Mouse (Mus musculus) CH12.LX (cell line): ENCODE measurements around the gene Pdzd8. TPM values are rescaled to one million over a fixed set of nuclear protein-coding genes. Genes with fewer than 3 reads are reported as not detected.

Source experiments
- DNase-seq: peaks from one replicate; pipeline ENCODE4 v3.0.0-alpha.2; 2013; ENCODE audit errors: extremely low read depth
- H3K27ac ChIP-seq: 2 replicates; pipeline ENCODE4 v1.5.1; 2012; ENCODE audit warnings: low read depth, mild to moderate bottlenecking, control low read depth, moderate library complexity; ENCODE audit not compliant: insufficient read depth
- H3K27me3 ChIP-seq: replicated peaks from 2 replicates; pipeline ENCODE3; 2012; ENCODE audit warnings: inconsistent platforms
- H3K36me3 ChIP-seq, 2 experiments: replicated peaks in 1 of 2; 2 replicates each; pipeline versions ENCODE3 to v1.6.1; 2012; ENCODE audit warnings: inconsistent platforms in 1 of 2, low read length in 1 of 2, mild to moderate bottlenecking in 1 of 2, mixed read lengths in 1 of 2, moderate library complexity in 1 of 2; ENCODE audit not compliant: control insufficient read depth in 1 of 2, insufficient read depth in 1 of 2
- H3K4me1 ChIP-seq, 2 experiments: 2 replicates each; pipeline ENCODE4 v1.6.1; 2012; ENCODE audit warnings: inconsistent platforms in 1 of 2, moderate library complexity in 1 of 2; ENCODE audit not compliant: insufficient read depth in 2 of 2, control insufficient read depth in 1 of 2
- H3K4me2 ChIP-seq: 2 replicates; pipeline ENCODE4 v1.6.1; 2012; ENCODE audit warnings: low read depth, mild to moderate bottlenecking, control low read depth; ENCODE audit not compliant: poor library complexity, insufficient read depth, severe bottlenecking
- H3K4me3 ChIP-seq, 3 experiments: fragments of 150-350 bp in 1 of 3; sonication (generic) in 1 of 3; replicated peaks in 1 of 3; 2 replicates each; pipeline versions ENCODE3 to v1.5.1; 2011 to 2012; ENCODE audit warnings: low read depth in 2 of 3, low read length in 2 of 3, mild to moderate bottlenecking in 2 of 3, moderate library complexity in 2 of 3, control low read depth in 1 of 3, improper control_type of control experiment in 1 of 3, inconsistent platforms in 1 of 3, mixed read lengths in 1 of 3; ENCODE audit not compliant: poor library complexity in 1 of 3
- H3K79me2 ChIP-seq: replicated peaks from 2 replicates; pipeline ENCODE4 v1.6.1; 2012; ENCODE audit warnings: mild to moderate bottlenecking, moderate library complexity; ENCODE audit not compliant: control insufficient read depth, poor library complexity, insufficient read depth, severe bottlenecking; ENCODE audit errors: extremely low read depth
- H3K9ac ChIP-seq: 2 replicates; pipeline ENCODE4 v1.6.1; 2012; ENCODE audit warnings: low read depth, mild to moderate bottlenecking, control low read depth, moderate library complexity; ENCODE audit not compliant: insufficient read depth
- H3K9me3 ChIP-seq: replicated peaks from 2 replicates; pipeline ENCODE3; 2012; ENCODE audit warnings: low read length, inconsistent platforms, mixed read lengths
- CHD1 ChIP-seq: IDR thresholded peaks from 2 replicates; pipeline ENCODE4 v1.6.1; 2012; ENCODE audit warnings: low read depth, low read length, improper control_type of control experiment, inconsistent platforms
- CTCF ChIP-seq, 2 experiments: IDR thresholded peaks in 1 of 2; conservative IDR thresholded peaks in 1 of 2; 2 replicates each; pipeline ENCODE4 v1.5.1; 2011 to 2012; ENCODE audit warnings: low read depth in 2 of 2, low read length in 2 of 2, improper control_type of control experiment in 1 of 2, inconsistent platforms in 1 of 2, mild to moderate bottlenecking in 1 of 2, moderate library complexity in 1 of 2
- E2F4 ChIP-seq: IDR thresholded peaks from 2 replicates; pipeline ENCODE4 v1.6.1; 2011; ENCODE audit warnings: low read depth, low read length, improper control_type of control experiment; ENCODE audit not compliant: insufficient replicate concordance
- EP300 ChIP-seq: IDR thresholded peaks from 2 replicates; pipeline ENCODE4 v1.6.1; 2011; ENCODE audit warnings: low read length, improper control_type of control experiment
- HCFC1 ChIP-seq: IDR thresholded peaks from 2 replicates; pipeline ENCODE4 v1.6.1; 2012; ENCODE audit warnings: low read depth, mild to moderate bottlenecking, inconsistent platforms, low read length, improper control_type of control experiment
- IRF4 ChIP-seq: IDR thresholded peaks from 2 replicates; pipeline ENCODE4 v1.6.1; 2014; ENCODE audit warnings: low read depth, mild to moderate bottlenecking, inconsistent platforms, low read length, improper control_type of control experiment
- JUN ChIP-seq: IDR thresholded peaks from 2 replicates; pipeline ENCODE4 v1.6.1; 2011; ENCODE audit warnings: low read depth, mild to moderate bottlenecking, low read length, improper control_type of control experiment, moderate library complexity; ENCODE audit not compliant: insufficient read depth
- KAT2A ChIP-seq: IDR thresholded peaks from 2 replicates; pipeline ENCODE4 v1.6.1; 2012; ENCODE audit warnings: low read length, improper control_type of control experiment, inconsistent platforms; ENCODE audit not compliant: insufficient replicate concordance
- MAFK ChIP-seq: IDR thresholded peaks from 2 replicates; pipeline ENCODE4 v1.6.1; 2011; ENCODE audit warnings: low read length, improper control_type of control experiment; ENCODE audit not compliant: insufficient replicate concordance
- MAX ChIP-seq: IDR thresholded peaks from 2 replicates; pipeline ENCODE4 v1.6.1; 2011; ENCODE audit warnings: low read length, improper control_type of control experiment
- MYC ChIP-seq: IDR thresholded peaks from 2 replicates; pipeline ENCODE4 v1.6.1; 2011; ENCODE audit warnings: low read depth, mild to moderate bottlenecking, improper control_type of control experiment, low read length
- NELFE ChIP-seq: IDR thresholded peaks from 2 replicates; pipeline ENCODE4 v1.6.1; 2011; ENCODE audit warnings: low read depth, low read length, improper control_type of control experiment
- NRF1 ChIP-seq: IDR thresholded peaks from 2 replicates; pipeline ENCODE4 v1.6.1; 2014; ENCODE audit warnings: low read depth, mild to moderate bottlenecking, inconsistent platforms, low read length, improper control_type of control experiment, moderate library complexity
- RCOR1 ChIP-seq: conservative IDR thresholded peaks from 2 replicates; pipeline ENCODE4 v1.6.1; 2012; ENCODE audit warnings: low read depth, mild to moderate bottlenecking, inconsistent platforms, low read length, improper control_type of control experiment
- USF2 ChIP-seq: conservative IDR thresholded peaks from 2 replicates; pipeline ENCODE4 v1.6.1; 2011; ENCODE audit warnings: low read depth, low read length, improper control_type of control experiment
- dilution Hi-C: fragments of 300-500 bp; cut with MboI; formaldehyde crosslinking; loops from 2 replicates; pipeline ENCODE4 v1.14.3; 2020; ENCODE audit warnings: low sequenced_read_pairs; ENCODE audit not compliant: extremely low pct_unique_long_range_greater_than_20kb, extremely low pct_ligation_motif_present
- in situ Hi-C: fragments of 300-500 bp; cut with MboI; formaldehyde crosslinking; loops from 3 replicates; pipeline ENCODE4 v1.14.3; 2019; ENCODE audit warnings: low sequenced_read_pairs, low pct_ligation_motif_present, low pct_unique_long_range_greater_than_20kb, mixed read lengths
- polyA plus RNA-seq: library from polyadenylated mRNA; unstranded; fragments of >175 nt; gene quantifications from 2 replicates; pipeline ENCODE4 v1.2.1, GENCODE M21; 2012; ENCODE audit warnings: low read depth; ENCODE audit not compliant: insufficient read length
- total RNA-seq, 2 experiments: library from RNA; depleted of rRNA; stranded (reverse); fragments of 300-350 nt in 1 of 2; fragments of >200 nt in 1 of 2; gene quantifications; 2 replicates each; pipeline ENCODE4 v1.2.3; 2012 to 2014

Gene Pdzd8
- total and polyA plus RNA-seq, 3 experiments = 14.5 to 22.8 (median 20.2) TPM

- H3K27me3 ChIP-seq = no peaks in the 10 kb centered on the region
- no peak for DNase-seq
- no peak overlapping the region for H3K9ac ChIP-seq
- peaks cover 0 to 17% of the 10 kb centered on the region in 2 experiments for H3K36me3 ChIP-seq
- H3K4me3 ChIP-seq = no peak overlapping the region
- no peaks in the 10 kb centered on the region for H3K9me3 ChIP-seq
- H3K27ac ChIP-seq = no peak overlapping the region
- no peak overlapping the region for H3K4me2 ChIP-seq
- TF ChIP-seq NELFE (no peak), IRF4 (no peak), E2F4 (no peak), HCFC1 (no peak), USF2 (no peak)
- TF ChIP-seq, all 38 proteins: peak for 0
- H3K79me2 ChIP-seq = no peaks in the 10 kb centered on the region
- H3K4me1 ChIP-seq = no peaks in the 10 kb centered on the region
- dilution Hi-C loops (no loop called here), in situ Hi-C loops (no loop called here)
Measured at GRCm38 (mm10) chr19:59289811-59290210, 55.8 kb downstream of the Pdzd8 start.

- no peak for TF ChIP-seq CTCF (conservative IDR thresholded peaks at IDR 0.05 in 1 of 2, IDR thresholded peaks at IDR 0.05 in 1 of 2; ENCODE audit: low read depth in 2 of 2, low read length in 2 of 2)
- TF ChIP-seq KAT2A = no peak
- no peak for TF ChIP-seq CHD1
- TF ChIP-seq RCOR1 = no peak
- no peak for TF ChIP-seq EP300
- TF ChIP-seq E2F4 = no peak
- TF ChIP-seq JUN = no peak
- no peak for TF ChIP-seq NRF1
- TF ChIP-seq MYC = no peak
- TF ChIP-seq HCFC1 = no peak
- TF ChIP-seq MAX = no peak
- no peak for TF ChIP-seq MAFK
- H3K4me1 ChIP-seq = no peaks in the 10 kb centered on the region
- H3K4me2 ChIP-seq = no peak overlapping the region
- peaks cover 0 to 18% of the 10 kb centered on the region in 2 experiments for H3K36me3 ChIP-seq
- no peak overlapping the region for H3K27ac ChIP-seq
- no peak overlapping the region for H3K4me3 ChIP-seq
- no peaks in the 10 kb centered on the region for H3K79me2 ChIP-seq
- no peaks in the 10 kb centered on the region for H3K27me3 ChIP-seq
- no peaks in the 10 kb centered on the region for H3K9me3 ChIP-seq
- H3K9ac ChIP-seq = no peak overlapping the region
- in situ Hi-C loops (no loop called here), dilution Hi-C loops (no loop called here)
- no peak for DNase-seq
Measured at GRCm38 (mm10) chr19:59289042-59289441, 56.5 kb downstream of the Pdzd8 start.
